Mouse (Mus musculus) cerebellum, adult 2 months (tissue): ENCODE measurements around the gene Zfp526. TPM values are rescaled to one million over a fixed set of nuclear protein-coding genes. Genes with fewer than 3 reads are reported as not detected.

Experiments
- DNase-seq, 2 experiments: peaks; one replicate each; pipeline ENCODE4 v3.0.0; 2021
- H3K27ac ChIP-seq: fragments of 200-500 bp; 2 replicates; pipeline ENCODE4 v1.5.1; 2012; ENCODE audit warnings: low read length, control low read depth, inconsistent platforms; ENCODE audit not compliant: insufficient read depth
- H3K27me3 ChIP-seq: fragments of 200-500 bp; 2 replicates; pipeline ENCODE4 v1.6.1; 2012; ENCODE audit warnings: inconsistent platforms, mild to moderate bottlenecking, low read length, moderate library complexity; ENCODE audit not compliant: control insufficient read depth, insufficient read depth
- H3K4me1 ChIP-seq: fragments of 200-500 bp; 2 replicates; pipeline ENCODE4 v1.6.1; 2011; ENCODE audit warnings: low read length; ENCODE audit not compliant: control insufficient read depth, insufficient read depth
- H3K4me3 ChIP-seq: fragments of 200-500 bp; replicated peaks from 2 replicates; pipeline ENCODE3; 2011; ENCODE audit warnings: mild to moderate bottlenecking, low read depth, low read length, control low read depth; ENCODE audit not compliant: insufficient read depth
- CTCF ChIP-seq: fragments of 200-500 bp; IDR thresholded peaks from 2 replicates; pipeline ENCODE4 v1.5.1; 2011; ENCODE audit warnings: low read depth, mild to moderate bottlenecking, control low read depth, low read length, moderate library complexity, borderline replicate concordance; ENCODE audit not compliant: insufficient read depth
- POLR2A ChIP-seq: fragments of 200-500 bp; IDR thresholded peaks from 2 replicates; pipeline ENCODE4 v1.6.1; 2011; ENCODE audit warnings: low read length, control low read depth, borderline replicate concordance; ENCODE audit not compliant: insufficient read depth
- WGBS: fragments of 180-500 bp; shearing (Covaris S2); methylation state at CpG from one replicate; pipeline ENCODE4 v1.1.7; 2018; 5-methylcytosine and 5-hydroxymethylcytosine counted together
- polyA plus RNA-seq: library from polyadenylated mRNA; depleted of rRNA; stranded (reverse); fragments of >200 nt; gene quantifications from 2 replicates; pipeline ENCODE4 v1.2.3, GENCODE M21; 2012

Zfp526 gene
- polyA plus RNA-seq, 1 experiment, result 9.2 TPM

DNA sequence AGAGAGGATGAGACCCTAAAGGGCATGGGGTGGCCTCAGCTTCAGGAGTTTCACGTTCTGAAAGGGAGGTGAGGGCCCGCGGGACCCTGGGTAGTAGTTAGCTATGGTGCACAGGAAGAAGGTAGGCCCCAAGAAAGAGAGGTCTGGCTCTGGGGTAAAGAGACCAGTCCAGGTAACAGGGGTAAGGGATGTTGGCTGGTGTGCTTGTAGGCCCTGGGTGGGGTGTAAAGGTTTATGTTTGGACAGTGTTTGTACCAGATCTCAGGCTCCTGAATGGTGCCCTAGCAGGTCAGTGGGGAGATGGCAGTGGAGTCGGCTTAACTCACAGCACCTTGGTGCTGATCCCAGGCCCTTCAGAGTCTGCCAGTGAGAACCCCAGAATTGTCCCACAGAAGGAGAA is 47.8 kb downstream of the Zfp526 start:
- H3K27ac ChIP-seq, result peak overlapping the region; percentile 31; the same call in 1 of the 2 replicates
- H3K4me1 ChIP-seq, result peaks cover 19% of the 10 kb centered on the region
- WGBS, result 18% methylated on average over 4 of the region's 4 CpGs
- DNase-seq, result peak in 1 of 2 experiments; percentile 40
- peak overlapping the region; percentile 96 for H3K4me3 ChIP-seq
- H3K27me3 ChIP-seq, result no peaks in the 10 kb centered on the region
- no peak for TF ChIP-seq POLR2A
- no peak for TF ChIP-seq CTCF

DNA sequence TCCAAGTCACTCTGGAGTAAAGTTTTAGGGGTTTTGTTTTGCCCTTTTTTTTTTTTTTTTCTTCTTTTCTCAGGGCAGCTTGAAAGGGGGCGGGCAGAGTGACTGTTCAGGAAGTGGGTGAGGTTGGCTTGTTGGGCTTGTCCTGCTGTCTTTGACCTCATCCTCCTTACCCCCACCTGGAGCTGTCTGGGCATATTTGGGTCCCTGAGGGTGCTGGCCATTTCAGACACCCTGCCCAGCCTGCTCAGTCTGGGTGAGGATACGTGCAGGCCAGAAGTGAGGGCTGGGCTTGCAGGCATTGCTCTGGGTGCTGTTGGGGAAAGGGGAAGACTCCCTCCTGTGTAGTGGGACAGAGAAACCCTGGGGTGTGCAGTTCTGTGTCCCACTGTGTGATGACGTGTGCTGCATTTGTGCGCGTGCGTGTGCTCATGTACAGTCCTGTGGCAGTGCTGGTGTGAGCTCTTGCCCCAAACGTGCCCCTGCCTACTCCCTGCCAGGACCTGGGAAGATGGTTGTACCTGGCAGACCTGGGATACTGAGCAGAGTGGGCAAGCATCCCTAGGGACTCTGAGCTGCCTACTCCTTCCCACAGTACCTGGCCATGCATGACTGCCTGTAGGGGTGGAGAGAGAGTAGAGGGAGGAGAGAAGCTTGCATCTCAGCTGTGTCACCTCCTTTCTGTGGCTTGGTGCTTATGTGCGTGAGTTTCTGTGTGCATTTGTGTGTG is 48.5 kb downstream of the Zfp526 start:
- H3K27me3 ChIP-seq, result no peaks in the 10 kb centered on the region
- DNase-seq, result peak in 1 of 2 experiments; percentile 30
- H3K4me1 ChIP-seq, result peaks cover 21% of the 10 kb centered on the region
- 44% methylated on average over 8 of the region's 8 CpGs for WGBS
- no peak overlapping the region for H3K27ac ChIP-seq
- TF ChIP-seq POLR2A (no peak), CTCF (no peak)
- H3K4me3 ChIP-seq, result peak overlapping the region; percentile 96

DNA sequence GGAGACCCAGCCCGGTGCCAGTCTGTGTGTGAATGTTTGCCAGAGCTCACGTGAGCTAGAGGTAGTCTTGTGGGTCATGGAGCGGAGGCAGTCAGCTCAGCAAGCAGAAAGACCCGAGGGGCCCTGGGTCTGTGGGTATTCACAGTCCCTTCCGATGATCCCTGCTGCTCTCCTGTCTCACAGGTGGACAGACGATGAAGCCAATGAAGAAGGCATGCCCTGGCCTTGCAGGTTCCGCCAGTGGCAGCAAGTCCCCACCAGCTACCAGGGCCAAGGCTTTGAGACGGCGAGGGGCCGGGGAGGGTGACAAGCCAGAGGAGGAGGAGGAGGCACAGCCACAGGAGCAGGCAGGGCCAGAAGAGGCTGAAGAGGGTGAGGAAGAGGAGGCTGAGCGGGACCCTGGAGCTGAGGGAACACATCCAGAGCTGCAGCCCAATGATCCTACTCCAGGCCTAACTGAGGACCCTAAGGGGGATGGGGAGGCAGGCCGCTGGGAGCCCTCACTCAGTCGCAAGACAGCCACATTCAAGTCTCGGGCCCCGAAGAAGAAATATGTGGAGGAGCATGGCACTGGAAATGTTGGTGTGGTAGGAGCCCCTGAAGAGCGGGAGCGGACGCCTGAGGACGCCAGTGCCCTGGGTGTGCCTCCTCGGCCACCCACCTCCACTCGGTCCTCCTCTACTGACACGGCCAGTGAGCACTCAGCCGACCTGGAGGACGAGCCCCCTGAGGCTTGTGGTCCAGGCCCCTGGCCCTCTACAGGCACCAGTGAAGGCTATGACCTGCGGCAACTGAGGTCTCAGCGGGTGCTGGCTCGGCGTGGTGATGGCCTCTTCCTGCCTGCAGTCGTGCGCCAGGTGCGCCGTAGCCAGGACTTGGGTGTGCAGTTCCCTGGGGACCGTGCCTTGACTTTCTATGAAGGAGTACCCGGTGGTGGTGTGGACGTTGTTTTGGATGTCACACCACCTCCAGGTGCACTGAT is 49.7 kb downstream of the Zfp526 start:
- peak in 1 of 2 experiments; percentile 33 for DNase-seq
- 82% methylated on average over 35 of the region's 35 CpGs for whole genome bisulfite sequencing
- Histone ChIP-seq H3K4me1 (peaks cover 27% of the 10 kb centered on the region), H3K27ac (no peak overlapping the region), H3K4me3 (no peak overlapping the region), H3K27me3 (no peaks in the 10 kb centered on the region)
- TF ChIP-seq POLR2A, result no peak
- TF ChIP-seq CTCF, result no peak

DNA sequence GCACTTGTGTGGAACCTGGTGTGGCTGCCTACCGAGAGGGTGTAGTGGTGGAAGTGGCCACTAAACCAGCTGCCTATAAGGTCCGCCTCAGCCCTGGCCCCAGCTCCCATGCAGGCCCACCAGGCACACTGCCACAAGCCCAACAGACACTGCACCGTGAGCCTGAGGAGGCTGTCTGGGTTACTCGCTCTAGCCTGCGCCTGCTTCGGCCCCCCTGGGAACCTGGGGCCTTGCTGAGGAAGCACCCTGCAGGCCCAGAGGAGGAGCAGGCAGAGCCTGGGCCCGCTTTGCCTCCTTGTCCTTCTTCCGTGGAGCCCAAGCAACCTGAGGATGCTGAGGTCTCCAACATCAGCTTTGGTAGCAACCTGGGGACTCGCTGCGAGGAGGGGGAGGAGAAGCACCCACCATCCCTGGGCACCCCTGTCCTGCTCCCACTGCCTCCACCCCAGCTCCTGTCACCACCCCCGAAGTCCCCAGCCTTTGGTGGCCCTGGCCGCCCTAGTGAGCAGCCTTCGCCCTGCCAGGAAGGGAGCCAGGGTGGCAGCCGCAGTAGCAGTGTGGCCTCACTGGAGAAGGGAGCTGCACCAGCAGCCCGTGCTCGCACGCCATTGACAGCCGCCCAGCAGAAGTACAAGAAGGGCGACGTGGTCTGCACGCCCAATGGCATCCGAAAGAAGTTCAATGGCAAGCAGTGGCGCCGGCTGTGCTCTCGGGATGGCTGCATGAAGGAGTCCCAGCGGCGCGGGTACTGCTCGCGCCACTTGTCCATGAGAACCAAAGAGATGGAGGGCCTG is 50.6 kb downstream of the Zfp526 start:
- H3K4me3 ChIP-seq, result no peak overlapping the region
- WGBS, result 83% methylated on average over 30 of the region's 30 CpGs
- peak in 1 of 2 experiments; percentile 30 for DNase-seq
- TF ChIP-seq POLR2A (no peak), CTCF (no peak)
- peaks cover 29% of the 10 kb centered on the region for H3K4me1 ChIP-seq
- H3K27ac ChIP-seq, result no peak overlapping the region
- no peaks in the 10 kb centered on the region for H3K27me3 ChIP-seq

DNA sequence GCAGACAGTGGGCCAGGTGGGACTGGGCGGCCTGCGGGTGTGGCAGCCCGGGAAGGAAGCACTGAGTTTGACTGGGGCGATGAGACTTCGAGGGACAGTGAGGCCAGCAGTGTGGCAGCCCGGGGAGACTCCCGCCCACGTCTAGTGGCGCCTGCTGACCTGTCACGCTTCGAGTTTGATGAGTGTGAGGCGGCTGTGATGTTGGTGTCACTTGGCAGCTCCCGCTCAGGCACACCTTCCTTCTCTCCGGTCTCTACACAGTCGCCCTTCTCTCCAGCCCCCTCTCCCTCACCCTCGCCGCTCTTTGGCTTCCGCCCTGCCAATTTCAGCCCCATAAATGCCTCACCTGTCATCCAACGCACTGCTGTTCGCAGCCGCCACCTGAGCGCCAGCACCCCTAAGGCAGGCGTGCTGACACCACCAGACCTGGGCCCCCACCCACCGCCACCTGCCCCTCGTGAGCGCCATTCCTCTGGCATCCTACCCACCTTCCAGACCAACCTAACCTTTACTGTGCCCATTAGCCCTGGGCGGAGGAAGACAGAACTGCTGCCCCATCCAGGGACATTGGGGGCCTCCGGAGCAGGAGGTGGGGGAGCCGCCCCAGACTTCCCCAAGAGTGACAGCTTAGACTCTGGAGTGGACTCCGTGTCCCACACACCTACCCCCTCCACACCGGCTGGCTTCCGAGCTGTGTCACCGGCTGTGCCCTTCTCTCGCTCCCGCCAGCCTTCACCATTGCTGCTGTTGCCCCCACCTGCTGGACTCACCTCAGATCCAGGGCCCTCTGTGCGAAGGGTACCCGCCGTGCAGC is 51.4 kb downstream of the Zfp526 start:
- Histone ChIP-seq H3K27ac (no peak overlapping the region), H3K4me3 (no peak overlapping the region), H3K4me1 (peaks cover 30% of the 10 kb centered on the region), H3K27me3 (no peaks in the 10 kb centered on the region)
- 80% methylated on average over 38 of the region's 38 CpGs for WGBS
- TF ChIP-seq POLR2A (no peak), CTCF (no peak)
- DNase-seq, result peak in 1 of 2 experiments; percentile 29

DNA sequence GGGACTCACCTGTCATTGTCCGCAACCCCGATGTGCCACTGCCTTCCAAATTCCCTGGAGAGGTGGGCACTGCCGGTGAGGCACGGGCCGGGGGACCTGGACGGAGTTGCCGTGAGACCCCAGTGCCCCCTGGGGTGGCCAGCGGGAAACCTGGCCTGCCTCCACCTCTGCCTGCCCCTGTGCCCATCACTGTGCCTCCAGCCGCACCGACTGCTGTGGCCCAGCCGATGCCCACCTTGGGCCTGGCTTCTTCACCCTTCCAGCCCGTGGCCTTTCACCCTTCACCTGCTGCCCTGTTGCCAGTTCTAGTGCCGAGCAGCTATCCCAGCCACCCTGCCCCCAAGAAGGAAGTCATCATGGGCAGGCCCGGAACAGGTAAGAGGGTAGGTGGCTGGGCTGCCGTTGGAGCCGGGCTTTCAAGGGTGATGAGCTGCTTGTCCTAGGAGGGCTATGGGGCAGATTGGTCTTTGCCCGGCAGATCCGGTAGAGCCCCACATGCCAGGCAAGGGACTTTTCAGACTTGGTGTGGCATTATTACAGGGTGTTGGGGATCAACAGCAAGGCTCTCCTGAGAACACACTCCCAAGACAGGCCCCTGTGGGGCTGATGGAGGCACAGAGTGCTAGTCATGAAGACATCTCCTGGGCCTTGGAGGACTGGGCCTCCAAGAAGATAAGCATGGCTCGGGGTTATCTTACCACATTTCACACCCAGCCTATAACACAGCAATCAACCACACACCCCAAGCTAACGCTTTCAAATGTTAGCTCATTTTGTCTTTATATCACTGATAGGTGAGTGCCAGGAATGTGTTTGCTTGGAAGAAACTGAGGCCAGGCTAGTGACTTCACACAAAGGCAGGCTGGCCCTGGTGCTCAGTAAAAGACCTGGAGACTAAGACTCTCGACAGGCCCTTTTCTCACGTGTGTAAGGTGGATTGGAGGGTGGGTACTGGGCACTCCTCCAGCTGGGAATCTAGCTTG is 52.3 kb downstream of the Zfp526 start:
- H3K4me1 ChIP-seq, result peaks cover 32% of the 10 kb centered on the region
- no peak overlapping the region for H3K4me3 ChIP-seq
- 75% methylated on average over 22 of the region's 22 CpGs for WGBS
- no peaks in the 10 kb centered on the region for H3K27me3 ChIP-seq
- peak in 1 of 2 experiments; percentile 34 for DNase-seq
- no peak for TF ChIP-seq POLR2A
- H3K27ac ChIP-seq, result no peak overlapping the region
